10 mouse cellular contexts compared by ENCODE assay signal in genomic region chr17:46879841-46880311, GRCm38 (mm10). TPM values are rescaled to one million over a fixed set of nuclear protein-coding genes. Genes with fewer than 3 reads are reported as not detected.
A peak's percentile ranks its signal among the peaks of the same experiment; 100 is the strongest.
DNase-seq lines count a peak whose midpoint lies in the region; ATAC-seq and TF ChIP-seq lines count a peak whose summit lies in the region.
"Had no signal": no experiment of that assay in that cellular context is flagged by ENCODE, and none has a peak within 500 bp of the region (broad histone marks: within the 10 kb centered on the region; RNA-seq: fewer than 3 reads in every experiment).

No protein-coding gene starts in this region.

- no peak for TF ChIP-seq CTCF in bone marrow macrophage, adult 2 months (IDR thresholded peaks at IDR 0.05; ENCODE audit: low read depth, low read length)
- TF ChIP-seq CTCF in thymus, adult 2 months (IDR thresholded peaks at IDR 0.05; ENCODE audit: borderline replicate concordance, control insufficient read depth, extremely low read depth, insufficient read depth, low read length, poor library complexity), result no peak

- H3K4me2 ChIP-seq in heart, embryonic 16.5 days (ENCODE audit: low read depth, low read length), result no peak overlapping the region
- H3K4me2 ChIP-seq in stomach, embryonic 14.5 days (replicated peaks; ENCODE audit: low read depth, low read length), result no peak overlapping the region
- H3K4me2 ChIP-seq: stomach, embryonic 15.5 days had no signal

- ATAC-seq in heart, embryonic 16.5 days (replicated peaks; ENCODE audit: extremely low read depth, insufficient read depth, low FRiP score), result peak; percentile 72
- no peak for ATAC-seq in stomach, embryonic 14.5 days (ENCODE audit: insufficient number of reproducible peaks, insufficient read depth, low FRiP score, low read depth)

- H3K27ac ChIP-seq in bone marrow macrophage, adult 2 months (ENCODE audit: insufficient read depth, low read depth, low read length), result peak overlapping the region; percentile 56
- H3K27ac ChIP-seq in heart, embryonic 16.5 days (ENCODE audit: low read length), result peak overlapping the region; percentile 52; the same call in 1 of the 2 replicates
- H3K27ac ChIP-seq in stomach, embryonic 14.5 days (ENCODE audit: low read length), result peak overlapping the region; percentile 22; the same call in 1 of the 2 replicates
- H3K27ac ChIP-seq in thymus, adult 2 months (ENCODE audit: control insufficient read depth, insufficient read depth, low read length), result no peak overlapping the region
- H3K27ac ChIP-seq: stomach, embryonic 15.5 days had no signal

- peaks cover 50% of the 10 kb centered on the region for H3K4me1 ChIP-seq in bone marrow macrophage, adult 2 months (ENCODE audit: control insufficient read depth, insufficient read depth, low read length)
- H3K4me1 ChIP-seq in heart, embryonic 16.5 days (ENCODE audit: control insufficient read depth, insufficient read depth, low read length), result peaks cover 7% of the 10 kb centered on the region
- 0 out of 2 replicates have a peak, but pooled peaks cover 6% of the 10 kb centered on the region for H3K4me1 ChIP-seq in stomach, embryonic 14.5 days (ENCODE audit: control insufficient read depth, insufficient read depth, low read length)
- H3K4me1 ChIP-seq in thymus, adult 2 months (replicated peaks; ENCODE audit: control insufficient read depth, insufficient read depth, low read length), result no peaks in the 10 kb centered on the region

- TF ChIP-seq POLR2A in bone marrow macrophage, adult 2 months (IDR thresholded peaks at IDR 0.05; ENCODE audit: borderline replicate concordance, low read depth, low read length), result no peak
- no peak for TF ChIP-seq POLR2A in thymus, adult 2 months (IDR thresholded peaks at IDR 0.05; ENCODE audit: control insufficient read depth, extremely low read depth, insufficient read depth, low read length, poor library complexity)

- WGBS in heart, embryonic 16.5 days, result 29% methylated on average over 14 of the region's 14 CpGs
- WGBS in stomach, embryonic 14.5 days, result 22% methylated on average over 14 of the region's 14 CpGs
- WGBS in thymus, adult 2 months, result 79% methylated on average over 14 of the region's 14 CpGs

- DNase-seq in embryo, embryonic 10.5 days (ENCODE audit: low spot score), result peak; percentile 35
- DNase-seq in embryo, embryonic 10 days (ENCODE audit: low spot score), result no peak
- DNase-seq in kidney, postnatal 4 days, result peak; percentile 40 to 58
- DNase-seq in cerebellum, adult 18-20 months, result no peak
- DNase-seq in thymus, adult 2 months, result no peak

- H3K9ac ChIP-seq in heart, embryonic 16.5 days (ENCODE audit: low read length), result 0 out of 2 replicates have a peak overlapping the region, but pooled peaks have one; percentile 10
- H3K9ac ChIP-seq in stomach, embryonic 14.5 days (replicated peaks; ENCODE audit: low read depth, low read length), result no peak overlapping the region
- H3K9ac ChIP-seq: stomach, embryonic 15.5 days had no signal

- H3K27me3 ChIP-seq in heart, embryonic 16.5 days (ENCODE audit: control insufficient read depth, insufficient read depth, low read length), result peaks cover 3% of the 10 kb centered on the region; the same call in 1 of the 2 replicates
- H3K27me3 ChIP-seq in stomach, embryonic 14.5 days (ENCODE audit: control insufficient read depth, insufficient read depth, low read length), result no peaks in the 10 kb centered on the region
- H3K27me3 ChIP-seq in thymus, adult 2 months (ENCODE audit: control insufficient read depth, insufficient read depth, low read length), result no peaks in the 10 kb centered on the region
- H3K27me3 ChIP-seq: stomach, embryonic 15.5 days had no signal

- no peak overlapping the region for H3K4me3 ChIP-seq in bone marrow macrophage, adult 2 months (ENCODE audit: insufficient read depth, low read length)
- H3K4me3 ChIP-seq in heart, embryonic 16.5 days (ENCODE audit: low read length), result no peak overlapping the region
- H3K4me3 ChIP-seq in stomach, embryonic 14.5 days (ENCODE audit: low read depth, low read length), result no peak overlapping the region
- no peak overlapping the region for H3K4me3 ChIP-seq in thymus, adult 2 months (ENCODE audit: control insufficient read depth, insufficient read depth, low read length)
- H3K4me3 ChIP-seq: stomach, embryonic 15.5 days had no signal

- H3K36me3 ChIP-seq in heart, embryonic 16.5 days (ENCODE audit: control insufficient read depth, insufficient read depth), result no peaks in the 10 kb centered on the region
- H3K36me3 ChIP-seq in stomach, embryonic 14.5 days (ENCODE audit: control insufficient read depth, insufficient read depth, low read length), result no peaks in the 10 kb centered on the region
- H3K36me3 ChIP-seq in thymus, adult 2 months (ENCODE audit: control insufficient read depth, insufficient read depth, low read length), result no peaks in the 10 kb centered on the region
- H3K36me3 ChIP-seq: stomach, embryonic 15.5 days had no signal

- H3K9me3 ChIP-seq in heart, embryonic 16.5 days (replicated peaks; ENCODE audit: control insufficient read depth, low read length), result no peaks in the 10 kb centered on the region
- H3K9me3 ChIP-seq in stomach, embryonic 14.5 days (ENCODE audit: control insufficient read depth, low read depth, low read length), result no peaks in the 10 kb centered on the region
- H3K9me3 ChIP-seq: stomach, embryonic 15.5 days had no signal

RNA-seq across cellular contexts. Expression of gene Tbcc, which starts 10.6 kb away (rescaled TPM):
- polyA plus RNA-seq in bone marrow macrophage, adult 2 months (2012; ENCODE audit: insufficient read depth, insufficient read length, missing spikeins), result 11.4 and 13.6 TPM in 2 replicates
- polyA plus RNA-seq in heart, embryonic 16.5 days (2015; fragmentation: Nextera tagmentation; extraction: Ambion mirVana), result 40.3 and 42.9 TPM in 2 replicates
- polyA plus RNA-seq in stomach, embryonic 14.5 days (2014; fragmentation: Nextera tagmentation; extraction: Ambion mirVana), result 52.6 and 54.3 TPM in 2 replicates
- 23.7 and 28.5 TPM in 2 replicates for polyA plus RNA-seq in thymus, adult 2 months (2012; rRNA removed)

RNA-seq across cellular contexts. Expression of gene Bicral, which starts 21.6 kb away (rescaled TPM):
- polyA plus RNA-seq in bone marrow macrophage, adult 2 months (2012; ENCODE audit: insufficient read depth, insufficient read length, missing spikeins), result 11.3 and 11.8 TPM in 2 replicates
- polyA plus RNA-seq in heart, embryonic 16.5 days (2015; fragmentation: Nextera tagmentation; extraction: Ambion mirVana), result 3.5 and 3.9 TPM in 2 replicates
- polyA plus RNA-seq in stomach, embryonic 14.5 days (2014; fragmentation: Nextera tagmentation; extraction: Ambion mirVana), result 6.0 and 6.6 TPM in 2 replicates
- 19.3 and 28.1 TPM in 2 replicates for polyA plus RNA-seq in thymus, adult 2 months (2012; rRNA removed)

RNA-seq across cellular contexts. Expression of gene Prph2, which starts 30.4 kb away (rescaled TPM):
- polyA plus RNA-seq in bone marrow macrophage, adult 2 months (2012; ENCODE audit: insufficient read depth, insufficient read length, missing spikeins), result not detected in 2 replicates
- polyA plus RNA-seq in heart, embryonic 16.5 days (2015; fragmentation: Nextera tagmentation; extraction: Ambion mirVana), result not detected in 2 replicates
- polyA plus RNA-seq in stomach, embryonic 14.5 days (2014; fragmentation: Nextera tagmentation; extraction: Ambion mirVana), result not detected in 2 replicates
- 0.09 and 0.15 TPM in 2 replicates for polyA plus RNA-seq in thymus, adult 2 months (2012; rRNA removed)
- polyA plus RNA-seq: gonadal fat pad, adult 2 months; stomach, embryonic 15.5 days had no signal

Comparison
In these comparisons a context has a peak if more than half of its experiments do, and no peak if none do; other contexts are left out.
1. DNase-seq: peak in embryo, embryonic 10.5 days (single experiment) and kidney, postnatal 4 days (2 of 2); none in embryo, embryonic 10 days (single experiment), cerebellum, adult 18-20 months (0 of 2) and thymus, adult 2 months (single experiment).